Mouse (Mus musculus) T-helper 2 cell (primary cell): ENCODE data around the gene Insc.

ENCODE experiments used
- in situ Hi-C: fragments of 300-600 bp; cut with MboI, MseI; formaldehyde crosslinking; loops from one replicate; pipeline ENCODE4 v1.15.1; 2025; ENCODE audit warnings: high pct_unique_total_duplicates

The Insc gene

GRCm38 (mm10) chr7:114762660-114763059 is 19.2 kb downstream of the Insc start:
- in situ Hi-C loops = no loop called here

GRCm38 (mm10) chr7:114765273-114765672 is 21.8 kb downstream of the Insc start:
- in situ Hi-C loops = no loop called here

GRCm38 (mm10) chr7:114766523-114766922 is 23.0 kb downstream of the Insc start:
- in situ Hi-C loops = no loop called here

GRCm38 (mm10) chr7:114768516-114768915 is 25.0 kb downstream of the Insc start:
- in situ Hi-C loops = no loop called here

- in situ Hi-C loops = no loop called here
These were observed 25.5 kb downstream of the Insc start for GRCm38 (mm10) chr7:114769041-114769440.

GRCm38 (mm10) chr7:114770586-114770985 is 27.1 kb downstream of the Insc start:
- in situ Hi-C loops = no loop called here

- in situ Hi-C loops = no loop called here
These were observed 28.3 kb downstream of the Insc start for GRCm38 (mm10) chr7:114771801-114772200.

- in situ Hi-C loops = no loop called here
These were observed 30.3 kb downstream of the Insc start for GRCm38 (mm10) chr7:114773781-114774180.

- in situ Hi-C loops = no loop called here
These were observed 32.4 kb downstream of the Insc start for GRCm38 (mm10) chr7:114775856-114776255.

GRCm38 (mm10) chr7:114778156-114778770 is 34.8 kb downstream of the Insc start:
- in situ Hi-C loops = no loop called here

GRCm38 (mm10) chr7:114779056-114779660 is 35.7 kb downstream of the Insc start:
- in situ Hi-C loops = no loop called here

GRCm38 (mm10) chr7:114783291-114783690 is 39.8 kb downstream of the Insc start:
- in situ Hi-C loops = no loop called here

- in situ Hi-C loops = no loop called here
These were observed 47.6 kb downstream of the Insc start for GRCm38 (mm10) chr7:114791087-114791486.

- in situ Hi-C loops = no loop called here
These were observed 48.5 kb downstream of the Insc start for GRCm38 (mm10) chr7:114792026-114792425.

GRCm38 (mm10) chr7:114794400-114794799 is 50.9 kb downstream of the Insc start:
- in situ Hi-C loops = no loop called here

- in situ Hi-C loops = no loop called here
These were observed 59.1 kb downstream of the Insc start for GRCm38 (mm10) chr7:114802576-114802975.

- in situ Hi-C loops = no loop called here
These were observed 61.8 kb downstream of the Insc start for GRCm38 (mm10) chr7:114805311-114805710.

GRCm38 (mm10) chr7:114807343-114807742 is 63.8 kb downstream of the Insc start:
- in situ Hi-C loops = no loop called here

- in situ Hi-C loops = no loop called here
These were observed 64.8 kb downstream of the Insc start for GRCm38 (mm10) chr7:114808341-114808740.

- in situ Hi-C loops = loop anchor here (5.0 to 10.0 kb wide), 2 partner anchors 75 to 233 kb away; partner anchors contain the start of gene Insc
These were observed 73.9 kb downstream of the Insc start for GRCm38 (mm10) chr7:114817291-114817806.

- in situ Hi-C loops = loop anchor here (5.0 to 10.0 kb wide), 2 partner anchors 76 to 233 kb away; partner anchors contain the start of gene Insc
These were observed 74.4 kb downstream of the Insc start for GRCm38 (mm10) chr7:114817879-114818278.

- in situ Hi-C loops = loop anchor here (5.0 to 10.0 kb wide), 2 partner anchors 76 to 234 kb away; partner anchors contain the start of gene Insc
These were observed 74.9 kb downstream of the Insc start for GRCm38 (mm10) chr7:114818351-114818750.

- in situ Hi-C loops = loop anchor here (5.0 to 10.0 kb wide), 2 partner anchors 77 to 234 kb away; partner anchors contain the start of gene Insc
These were observed 75.3 kb downstream of the Insc start for GRCm38 (mm10) chr7:114818836-114819235.
